Mouse (Mus musculus) olfactory bulb, adult 2 months (tissue): ENCODE results near the gene Slc25a3.

ENCODE experiments used
- CTCF ChIP-seq: fragments of 200-500 bp; IDR thresholded peaks from 2 replicates; pipeline ENCODE4 v1.5.1; 2012; ENCODE audit warnings: low read depth, mild to moderate bottlenecking, low read length, moderate library complexity; ENCODE audit not compliant: insufficient read depth
- POLR2A ChIP-seq: fragments of 200-500 bp; IDR thresholded peaks from 2 replicates; pipeline ENCODE4 v1.6.1; 2012; ENCODE audit warnings: mild to moderate bottlenecking, low read depth, low read length, moderate library complexity; ENCODE audit not compliant: insufficient read depth

DNA sequence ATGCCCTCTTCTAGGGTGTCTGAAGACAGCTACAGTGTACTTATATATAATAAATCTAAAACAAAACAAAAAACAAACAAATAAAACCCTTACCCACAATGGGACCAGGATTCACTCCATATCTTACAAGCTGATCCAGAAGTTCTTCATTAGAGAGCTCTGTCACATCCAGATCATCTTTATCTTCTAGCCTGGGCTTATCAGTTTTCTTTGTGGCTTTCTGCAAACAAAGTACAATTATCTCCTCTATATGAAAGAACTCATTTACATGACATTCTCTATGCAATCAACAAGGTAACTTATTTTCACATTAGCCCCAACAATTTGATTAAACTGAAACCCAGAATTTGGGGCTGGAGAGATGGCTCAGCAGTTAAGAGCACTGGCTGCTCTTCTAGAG is 42.0 kb upstream of the Slc25a3 start:
- TF ChIP-seq CTCF (no peak), POLR2A (no peak)
